Mouse (Mus musculus) embryonic fibroblast, embryonic 13.5 days (primary cell): ENCODE measurements at regions not wholly inside any gene's neighbourhood (a gene's known extent, or its start where the extent isn't known, plus 50 kb on each side); places are given as distances from the start of the nearest gene placed in this dataset.

Experiments used
- H3K27ac ChIP-seq: 2 replicates; pipeline ENCODE4 v1.5.1; 2012; ENCODE audit warnings: low read length, control low read depth, inconsistent platforms; ENCODE audit not compliant: insufficient read depth
- H3K4me1 ChIP-seq: 2 replicates; pipeline ENCODE4 v1.6.1; 2011; ENCODE audit warnings: low read length; ENCODE audit not compliant: control insufficient read depth, insufficient read depth
- H3K4me3 ChIP-seq: 2 replicates; pipeline ENCODE4 v1.5.1; 2011; ENCODE audit warnings: mild to moderate bottlenecking, control low read depth, low read length; ENCODE audit not compliant: insufficient read depth
- CTCF ChIP-seq: IDR thresholded peaks from 2 replicates; pipeline ENCODE4 v1.5.1; 2011; ENCODE audit warnings: mild to moderate bottlenecking, control low read depth, low read length, moderate library complexity, borderline replicate concordance; ENCODE audit not compliant: insufficient read depth
- POLR2A ChIP-seq: IDR thresholded peaks from 2 replicates; pipeline ENCODE4 v1.6.1; 2011; ENCODE audit warnings: low read depth, mild to moderate bottlenecking, control low read depth, low read length, moderate library complexity

DNA sequence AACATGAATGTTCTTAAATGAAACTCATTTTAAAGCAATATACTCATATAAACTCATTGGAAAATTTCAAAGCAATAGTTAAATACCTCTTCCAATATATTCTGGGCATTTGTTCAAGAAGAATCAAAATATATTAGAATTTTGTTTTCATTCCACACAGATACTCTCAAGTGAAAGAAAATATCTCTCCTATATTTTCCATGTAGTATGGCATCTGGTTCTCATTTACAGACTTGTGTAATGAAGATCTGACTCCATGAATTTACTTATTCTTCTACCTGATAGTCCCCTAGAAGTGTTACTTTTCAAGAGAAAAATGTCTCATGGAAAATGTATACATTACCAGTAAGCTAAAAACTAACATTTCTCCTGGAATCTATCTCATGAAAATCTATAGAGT, 144.2 kb upstream of the Col5a2 start:
- TF ChIP-seq POLR2A (no peak), CTCF (no peak)
- H3K4me3 ChIP-seq = no peak overlapping the region
- no peaks in the 10 kb centered on the region for H3K4me1 ChIP-seq
- no peak overlapping the region for H3K27ac ChIP-seq

DNA sequence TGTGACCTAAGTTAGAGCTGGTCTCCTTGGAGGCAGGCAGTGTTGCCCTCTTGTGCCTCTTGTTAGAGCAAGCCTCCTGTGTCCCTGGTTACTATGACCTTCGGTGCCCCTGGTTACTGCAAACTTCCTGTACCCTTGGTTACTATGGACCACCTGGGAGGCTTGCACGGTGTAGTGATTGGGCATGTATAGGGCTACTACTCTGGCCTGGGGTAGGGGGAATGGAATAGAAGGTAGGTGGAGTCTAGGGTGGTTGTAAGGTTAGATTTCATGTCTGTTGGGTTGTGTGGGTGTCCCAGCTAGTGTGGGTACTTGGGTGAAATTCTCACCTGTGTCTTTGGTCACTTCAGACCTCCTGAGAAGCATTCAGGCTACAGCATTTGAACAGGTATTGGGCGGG, 141.7 kb upstream of the Wdr75 start:
- TF ChIP-seq CTCF (no peak), POLR2A (no peak)
- no peak overlapping the region for H3K4me3 ChIP-seq
- H3K4me1 ChIP-seq = no peaks in the 10 kb centered on the region
- H3K27ac ChIP-seq = no peak overlapping the region

DNA sequence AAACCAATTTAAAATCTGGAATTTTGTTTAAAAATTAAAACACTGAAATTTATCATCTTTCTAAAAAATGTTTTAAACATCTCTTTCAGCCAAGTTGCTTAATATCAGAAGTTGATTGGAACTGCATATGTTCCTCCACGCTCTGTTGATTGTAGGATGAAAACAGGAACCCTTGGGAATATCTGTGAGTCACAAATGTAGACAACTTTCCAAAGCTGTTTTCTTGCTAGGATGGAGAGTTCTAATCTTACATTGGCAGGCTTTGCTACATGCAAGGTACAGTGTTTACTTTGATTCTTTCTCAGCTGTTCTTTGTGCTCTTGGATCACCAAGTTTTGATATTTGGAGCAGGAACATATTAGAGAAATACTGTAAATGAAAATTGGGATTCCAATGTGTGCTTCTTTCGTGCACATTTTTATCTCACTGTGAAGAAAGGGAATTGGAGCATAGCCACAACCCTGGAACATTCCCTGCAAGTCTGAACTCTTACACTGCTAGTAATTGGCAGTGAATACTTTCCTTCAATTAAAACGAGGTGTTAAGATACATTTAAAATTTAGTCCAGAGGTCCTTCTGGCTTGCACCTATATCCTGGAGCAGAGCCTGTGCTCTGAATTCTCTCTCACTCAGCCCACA, 131.0 kb upstream of the Wdr75 start:
- TF ChIP-seq POLR2A = no peak
- H3K4me3 ChIP-seq = no peak overlapping the region
- no peaks in the 10 kb centered on the region for H3K4me1 ChIP-seq
- peak overlapping the region; percentile 45; the same call in 1 of the 2 replicates for H3K27ac ChIP-seq

DNA sequence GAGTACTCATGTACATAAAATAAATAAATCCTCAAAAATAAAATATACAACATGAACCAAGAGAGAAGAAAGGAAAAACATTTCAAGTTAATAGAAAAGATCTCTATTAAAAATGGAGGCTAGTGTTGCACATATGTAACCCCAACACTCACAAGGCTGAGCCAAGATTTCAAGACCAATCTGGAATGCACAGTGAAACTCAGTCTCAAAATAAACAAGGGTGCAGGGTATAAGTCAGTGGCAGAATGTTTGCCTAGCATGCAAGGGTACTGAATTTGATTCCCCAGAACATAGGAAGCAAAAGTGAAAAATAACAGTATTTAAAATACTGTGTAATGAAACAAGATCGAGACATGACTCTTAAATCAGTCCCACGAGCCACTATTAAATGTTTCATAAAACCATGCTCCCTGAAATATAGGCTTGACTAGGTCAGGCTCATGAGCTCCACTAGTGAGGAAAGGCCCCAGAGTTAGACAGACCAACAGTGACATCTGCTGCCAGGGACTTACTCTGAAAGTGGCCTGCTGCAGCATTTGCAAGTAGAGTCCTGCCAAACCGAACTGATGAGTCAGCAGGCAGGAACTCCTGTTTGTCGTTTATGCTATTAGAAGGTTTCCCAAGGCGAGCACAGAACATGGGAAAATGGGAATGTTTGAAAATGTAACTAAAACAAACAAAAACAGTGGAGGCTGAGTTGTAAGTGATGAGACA, 122.4 kb upstream of the Wdr75 start:
- TF ChIP-seq POLR2A (peak; percentile 20; the same call in 1 of the 2 replicates), CTCF (peak; percentile 57; the same call in 1 of the 2 replicates)
- Histone ChIP-seq H3K4me3 (no peak overlapping the region), H3K27ac (peak overlapping the region; percentile 94), H3K4me1 (no peaks in the 10 kb centered on the region; the same call in 1 of the 2 replicates)

DNA sequence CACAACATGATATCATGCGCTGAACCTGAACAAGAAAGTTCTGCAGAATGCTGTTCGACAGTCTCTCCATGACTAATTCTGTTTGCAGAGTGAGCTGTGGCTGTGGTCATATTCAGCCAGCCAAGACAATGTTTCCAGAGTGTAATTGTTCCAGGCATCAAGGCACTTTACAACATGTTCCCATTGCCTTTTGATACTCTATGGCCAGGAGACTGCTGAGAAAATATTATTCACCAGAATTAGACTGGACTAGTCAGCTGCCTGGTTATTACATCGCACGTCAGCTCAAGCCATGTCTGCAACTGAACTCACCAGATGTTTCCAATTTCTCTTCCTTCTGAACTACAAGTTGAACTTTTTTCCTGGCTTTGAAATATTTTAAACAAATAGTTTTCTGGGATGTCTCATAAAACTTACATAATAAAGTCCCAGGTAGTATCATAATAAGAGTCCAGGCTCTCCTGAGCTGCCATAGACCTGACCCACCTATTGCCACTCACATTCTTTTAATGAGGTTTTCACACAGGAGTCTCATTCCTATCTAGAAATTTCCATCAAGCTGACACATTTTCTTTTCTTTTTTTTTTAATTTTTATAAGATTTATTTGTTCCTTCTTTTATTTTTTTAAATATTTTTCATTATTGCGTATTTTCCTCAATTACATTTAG, 119.1 kb upstream of the Wdr75 start:
- Histone ChIP-seq H3K4me1 (no peaks in the 10 kb centered on the region; the same call in none of the 2 replicates), H3K27ac (peak overlapping the region; percentile 82), H3K4me3 (no peak overlapping the region)
- TF ChIP-seq POLR2A (peak; percentile 31; the same call in 1 of the 2 replicates), CTCF (no peak)

DNA sequence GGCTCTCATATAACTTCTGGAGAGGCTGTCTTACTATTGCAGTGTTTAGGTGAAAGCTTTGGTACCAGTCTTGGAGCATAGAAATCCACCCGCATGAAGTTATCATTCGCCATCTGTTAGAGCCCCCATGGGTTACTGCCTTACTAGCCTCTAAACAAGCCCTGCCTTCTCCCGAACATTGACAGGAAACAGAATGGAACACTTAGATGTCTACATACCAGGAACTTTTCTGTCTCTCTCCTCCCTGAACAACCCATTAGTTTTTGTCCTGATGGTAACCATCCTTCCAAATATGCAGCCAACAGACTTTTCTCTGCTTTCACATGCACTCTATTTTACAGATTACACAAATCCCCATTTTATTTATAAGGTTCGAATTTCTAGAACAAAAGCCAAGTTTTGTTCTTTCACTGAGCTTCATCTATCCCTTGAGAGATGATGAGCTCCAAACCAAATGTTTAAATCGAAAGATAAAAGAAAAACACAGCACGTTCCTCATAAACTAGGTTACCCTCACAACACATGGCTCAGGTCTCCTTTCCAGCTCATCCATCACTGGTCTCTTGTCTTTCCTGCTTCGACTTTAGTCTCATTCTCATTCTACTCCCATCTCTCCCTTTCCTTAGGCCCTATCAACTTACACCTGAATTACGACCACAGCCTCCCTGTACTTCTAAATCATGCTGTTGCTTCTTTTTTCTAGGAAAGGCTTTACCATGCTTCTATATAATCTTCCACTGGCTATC, 114.8 kb upstream of the Wdr75 start:
- no peak overlapping the region for H3K4me3 ChIP-seq
- H3K27ac ChIP-seq = no peak overlapping the region; the same call in 1 of the 2 replicates
- TF ChIP-seq CTCF (no peak), POLR2A (no peak)
- no peaks in the 10 kb centered on the region; the same call in none of the 2 replicates for H3K4me1 ChIP-seq

DNA sequence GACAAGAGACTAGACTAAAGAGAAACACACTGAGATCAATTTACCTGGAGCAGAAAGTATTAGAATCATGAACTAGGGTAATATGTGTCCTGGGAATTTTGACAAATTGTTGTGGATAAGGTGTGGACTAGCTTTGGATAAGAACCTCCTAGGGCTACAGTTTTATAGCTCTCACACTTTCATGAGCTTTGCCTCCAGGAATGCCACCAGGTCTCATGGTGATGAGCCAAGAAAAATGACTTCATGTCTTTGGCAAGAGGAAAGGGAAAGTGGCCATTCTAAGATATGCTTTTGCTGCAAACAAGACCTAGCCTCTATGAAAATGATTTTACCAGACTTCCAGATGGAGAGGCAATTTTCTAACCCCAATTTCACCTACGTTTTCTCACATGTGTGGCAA, 94.1 kb upstream of the Wdr75 start:
- Histone ChIP-seq H3K4me3 (no peak overlapping the region), H3K27ac (peak overlapping the region; percentile 73), H3K4me1 (no peaks in the 10 kb centered on the region)
- no peak for TF ChIP-seq POLR2A
- no peak for TF ChIP-seq CTCF

DNA sequence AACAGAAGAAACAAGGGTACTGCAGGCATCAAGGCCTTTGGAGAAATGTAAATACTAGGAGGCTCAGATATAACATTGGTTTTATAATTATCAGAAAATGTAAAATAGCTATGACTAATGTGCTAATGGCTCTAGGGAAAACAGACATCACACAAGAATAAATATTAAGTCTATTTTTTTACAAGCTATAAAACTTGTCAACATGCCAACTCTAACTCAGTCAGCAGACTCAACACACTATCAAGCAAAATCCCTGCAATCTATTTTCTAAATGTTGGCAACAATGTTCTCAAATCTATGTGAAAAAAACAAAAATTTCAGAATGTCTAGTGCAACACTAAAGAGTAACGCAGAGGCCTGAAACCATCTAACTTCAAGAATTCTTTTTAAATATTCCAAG, 93.5 kb upstream of the Wdr75 start:
- Histone ChIP-seq H3K27ac (peak overlapping the region; percentile 73), H3K4me1 (no peaks in the 10 kb centered on the region), H3K4me3 (no peak overlapping the region)
- TF ChIP-seq POLR2A (no peak), CTCF (no peak)

DNA sequence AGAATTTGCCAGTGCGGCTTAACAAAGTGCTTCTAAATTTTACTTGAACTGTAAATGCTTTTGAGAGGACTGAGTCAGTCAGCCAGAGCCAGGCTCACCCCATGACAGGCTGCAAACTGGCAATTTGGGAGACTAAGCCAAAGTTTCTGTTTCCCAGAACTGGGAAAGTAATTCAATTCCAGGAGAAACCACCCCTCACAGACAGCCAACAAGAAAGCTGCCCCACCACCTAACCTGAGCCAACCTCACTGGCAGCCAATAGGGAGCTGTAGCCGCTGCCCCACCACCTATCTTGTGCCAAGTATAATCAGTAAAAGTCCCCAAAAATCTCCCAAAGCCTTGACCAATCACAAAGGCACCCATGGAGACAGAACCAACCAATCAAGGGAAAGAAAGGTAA, 71.6 kb upstream of the Wdr75 start:
- H3K27ac ChIP-seq = peak overlapping the region; percentile 96
- H3K4me3 ChIP-seq = no peak overlapping the region
- TF ChIP-seq POLR2A (no peak), CTCF (no peak)
- no peaks in the 10 kb centered on the region for H3K4me1 ChIP-seq
